9 mouse cellular contexts compared by ENCODE assay signal in genomic region chr4:33292409-33293370, GRCm38 (mm10). TPM values are rescaled to one million over a fixed set of nuclear protein-coding genes. Genes with fewer than 3 reads are reported as not detected.
DNase-seq lines count a peak whose midpoint lies in the region; ATAC-seq and TF ChIP-seq lines count a peak whose summit lies in the region.
"Had no signal": no experiment of that assay in that cellular context is flagged by ENCODE, and none has a peak within 500 bp of the region (broad histone marks: within the 10 kb centered on the region; RNA-seq: fewer than 3 reads in every experiment).

No protein-coding gene starts in this region.

- WGBS in embryonic facial prominence, embryonic 13.5 days = 19% methylated on average over 16 of the region's 16 CpGs
- WGBS in heart, embryonic 14.5 days = 23% methylated on average over 16 of the region's 16 CpGs
- 16% methylated on average over 16 of the region's 16 CpGs for WGBS in lung, adult 2 months

- H3ac ChIP-seq in C2C12 (ENCODE audit: control insufficient read depth, insufficient read length, low read depth) = no peak overlapping the region

- no peak for TF ChIP-seq POLR2A in lung, adult 2 months (IDR thresholded peaks at IDR 0.05; ENCODE audit: borderline replicate concordance, extremely low read depth, low read depth, low read length)

- no peak overlapping the region for H3K9ac ChIP-seq in embryonic facial prominence, embryonic 13.5 days
- 0 out of 2 replicates have a peak overlapping the region, but pooled peaks have one; percentile 12 for H3K9ac ChIP-seq in heart, embryonic 14.5 days (ENCODE audit: low read length)

- no peaks in the 10 kb centered on the region for H3K27me3 ChIP-seq in C2C12 (ENCODE audit: control insufficient read depth, insufficient read depth, insufficient read length)
- no peaks in the 10 kb centered on the region for H3K27me3 ChIP-seq in embryonic facial prominence, embryonic 13.5 days
- no peaks in the 10 kb centered on the region for H3K27me3 ChIP-seq in heart, embryonic 14.5 days (ENCODE audit: control insufficient read depth, insufficient read depth, low read length)

- H3K4me1 ChIP-seq in embryonic facial prominence, embryonic 13.5 days = 0 out of 2 replicates have a peak, but pooled peaks cover 6% of the 10 kb centered on the region
- no peaks in the 10 kb centered on the region; a peak in 1 of 4 replicates for H3K4me1 ChIP-seq in heart, embryonic 14.5 days (ENCODE audit: control insufficient read depth in 2 of 2, insufficient read depth in 2 of 2, low read length in 2 of 2)
- peaks cover 2% of the 10 kb centered on the region; the same call in 1 of the 2 replicates for H3K4me1 ChIP-seq in lung, adult 2 months (ENCODE audit: control insufficient read depth, insufficient read depth, low read length)

- DNase-seq in adrenal gland, postnatal 10 days = peak; percentile 87
- DNase-seq in kidney, postnatal 36 days = peak; percentile 53 to 84
- peak; percentile 72 for DNase-seq in lung, adult 2 months
- peak; percentile 80 for DNase-seq in ovary, postnatal 14 days (ENCODE audit: low spot score)
- peak; percentile 79 for DNase-seq in thymus, postnatal 14 days

- no peaks in the 10 kb centered on the region for H3K79me2 ChIP-seq in C2C12 (ENCODE audit: control insufficient read depth, insufficient read depth)

- H3K79me3 ChIP-seq in C2C12 (ENCODE audit: low read depth) = no peaks in the 10 kb centered on the region

- TF ChIP-seq CTCF in C2C12 (IDR thresholded peaks at IDR 0.05; ENCODE audit: control insufficient read depth, insufficient read depth, insufficient read length) = peak; percentile 14
- peak; percentile 52 for TF ChIP-seq CTCF in lung, adult 2 months (IDR thresholded peaks at IDR 0.05; ENCODE audit: insufficient read depth, low read length)

- H3K4me3 ChIP-seq in C2C12 (ENCODE audit: insufficient read depth, poor library complexity, severe bottlenecking) = no peak overlapping the region
- H3K4me3 ChIP-seq in embryonic facial prominence, embryonic 13.5 days = no peak overlapping the region
- H3K4me3 ChIP-seq in heart, embryonic 14.5 days (ENCODE audit: control insufficient read depth in 1 of 2, insufficient read depth in 1 of 2, low read depth in 1 of 2, low read length in 2 of 2) = no peak overlapping the region
- H3K4me3 ChIP-seq in lung, adult 2 months (replicated peaks; ENCODE audit: extremely low read depth, low read depth, low read length) = no peak overlapping the region
- H3K4me3 ChIP-seq: erythroblast, embryonic 14.5 days had no signal

- H3K27ac ChIP-seq in embryonic facial prominence, embryonic 13.5 days = no peak overlapping the region
- H3K27ac ChIP-seq in heart, embryonic 14.5 days (replicated peaks in 1 of 2; ENCODE audit: control insufficient read depth in 1 of 2, insufficient read depth in 1 of 2, low read depth in 2 of 2, low read length in 2 of 2) = no peak overlapping the region

- no peaks in the 10 kb centered on the region for H3K9me3 ChIP-seq in embryonic facial prominence, embryonic 13.5 days
- no peaks in the 10 kb centered on the region for H3K9me3 ChIP-seq in heart, embryonic 14.5 days (ENCODE audit: control insufficient read depth, low read length)

- no peaks in the 10 kb centered on the region for H3K36me3 ChIP-seq in C2C12 (ENCODE audit: control insufficient read depth, insufficient read depth)
- no peaks in the 10 kb centered on the region for H3K36me3 ChIP-seq in embryonic facial prominence, embryonic 13.5 days
- no peaks in the 10 kb centered on the region for H3K36me3 ChIP-seq in heart, embryonic 14.5 days (ENCODE audit: control insufficient read depth, insufficient read depth, low read length)

- ATAC-seq in embryonic facial prominence, embryonic 13.5 days (ENCODE audit: insufficient number of reproducible peaks, insufficient read depth, low FRiP score, low TSS enrichment, low read depth) = no peak
- ATAC-seq in heart, embryonic 14.5 days (ENCODE audit: insufficient number of reproducible peaks, insufficient read depth, low FRiP score, low read depth) = no peak

- H3K4me2 ChIP-seq in embryonic facial prominence, embryonic 13.5 days = 0 out of 2 replicates have a peak overlapping the region, but pooled peaks have one; percentile 21
- H3K4me2 ChIP-seq in heart, embryonic 14.5 days (ENCODE audit: low read length) = peak overlapping the region; percentile 43

TF ChIP-seq in C2C12, 6 proteins besides CTCF, POLR2A, EP300 and RAD21:
- TF ChIP-seq MYOG (IDR thresholded peaks at IDR 0.05; ENCODE audit: control insufficient read depth, extremely low read depth, insufficient read length) (no peak), MYOD1 (IDR thresholded peaks at IDR 0.05; ENCODE audit: control insufficient read depth, insufficient read length, low read depth) (no peak), FOSL1 (IDR thresholded peaks at IDR 0.05; ENCODE audit: insufficient read depth, low read length, poor library complexity, severe bottlenecking) (no peak), CEBPB (IDR thresholded peaks at IDR 0.05; ENCODE audit: low read depth) (no peak)

RNA-seq across cellular contexts. Expression of gene Pnrc1, which starts 2.7 kb away (rescaled TPM):
- polyA plus RNA-seq in C2C12 (2012; fragmentation: generic; extraction: Trizol) = 9.1 TPM
- total RNA-seq in adrenal gland, postnatal 10 days (2021) = 100 to 1,000 TPM; 173 to 217 TPM
- 103 and 118 TPM in 2 replicates for polyA plus RNA-seq in embryonic facial prominence, embryonic 13.5 days (2015; fragmentation: Nextera tagmentation; extraction: Ambion mirVana)
- 101 and 119 TPM in 2 replicates for polyA plus RNA-seq in heart, embryonic 14.5 days (2014; fragmentation: Nextera tagmentation; extraction: Ambion mirVana)
- 110 and 197 TPM in 2 replicates for polyA plus RNA-seq in lung, adult 2 months (2012; rRNA removed)

RNA-seq across cellular contexts. Expression of gene Rngtt, which starts 17.4 kb away (rescaled TPM):
- polyA plus RNA-seq in C2C12 (2012; fragmentation: generic; extraction: Trizol) = 5.1 TPM
- total RNA-seq in adrenal gland, postnatal 10 days (2021) = 10 to 100 TPM; 23.5 to 25.5 TPM
- polyA plus RNA-seq in embryonic facial prominence, embryonic 13.5 days (2015; fragmentation: Nextera tagmentation; extraction: Ambion mirVana) = 30.8 and 32.3 TPM in 2 replicates
- polyA plus RNA-seq in heart, embryonic 14.5 days (2014; fragmentation: Nextera tagmentation; extraction: Ambion mirVana) = 14.2 and 16.0 TPM in 2 replicates
- 1.8 and 2.7 TPM in 2 replicates for polyA plus RNA-seq in lung, adult 2 months (2012; rRNA removed)

Comparison
In these comparisons a context has a peak if more than half of its experiments do, and no peak if none do; other contexts are left out.
1. RNA of gene Pnrc1, which starts 2.7 kb away (polyA plus RNA-seq): 101 to 119 TPM in heart, embryonic 14.5 days, 110 to 197 TPM in lung, adult 2 months and 103 to 118 TPM in embryonic facial prominence, embryonic 13.5 days; 9.1 TPM in C2C12 (single experiment); every median in the first group is over 10 times any median in the second.
2. Peak in every context shown above with its lines, with median percentiles within 50 percentile points of each other: DNase-seq.